Comparison of ENCODE assay signal across 9 mouse cellular contexts in the genomic region with DNA sequence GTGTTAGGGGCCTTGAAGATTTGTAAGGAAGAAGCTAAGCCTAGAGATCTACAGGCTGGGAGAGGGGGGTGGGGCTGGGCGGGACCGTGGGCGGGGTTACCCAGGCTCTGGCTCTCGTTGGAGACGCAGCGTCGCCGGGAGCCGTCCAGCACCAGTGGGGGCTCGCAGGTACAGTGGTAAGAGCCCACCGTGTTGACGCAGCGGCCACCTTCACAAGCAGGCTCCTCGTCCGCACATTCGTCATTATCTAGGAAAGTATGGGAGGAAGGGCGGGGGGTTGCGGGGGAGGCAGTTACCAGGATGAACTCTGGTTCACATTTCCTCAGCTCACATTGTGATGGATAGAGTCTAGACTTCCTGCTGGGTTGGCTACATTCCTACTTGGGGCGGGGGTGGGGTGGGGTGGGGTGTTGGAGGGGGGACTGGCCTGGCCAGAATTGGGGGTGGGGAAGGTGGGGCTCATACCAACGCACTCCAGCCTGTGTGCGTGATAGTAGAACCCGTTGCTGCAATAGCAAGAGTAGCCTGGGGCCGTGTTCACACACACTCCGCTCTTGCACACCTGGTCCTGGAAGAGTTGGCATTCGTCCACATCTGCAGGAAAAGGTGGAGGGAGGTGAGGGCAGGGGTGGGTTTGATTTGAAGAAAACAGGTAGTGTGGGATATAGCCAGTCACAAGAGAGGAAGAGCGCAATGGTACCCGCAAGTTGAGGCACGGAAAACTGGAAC. TPM values are rescaled to one million over a fixed set of nuclear protein-coding genes. Genes with fewer than 3 reads are reported as not detected.
A peak's percentile ranks its signal among the peaks of the same experiment; 100 is the strongest.
DNase-seq lines count a peak whose midpoint lies in the region; ATAC-seq and TF ChIP-seq lines count a peak whose summit lies in the region.
"Had no signal": no experiment of that assay in that cellular context is flagged by ENCODE, and none has a peak within 500 bp of the region (broad histone marks: within the 10 kb centered on the region; RNA-seq: fewer than 3 reads in every experiment).

No protein-coding gene starts in this region.

- 11% methylated on average over 28 of the region's 28 CpGs for WGBS in lung, embryonic 14.5 days
- WGBS in heart, embryonic 13.5 days, result 10% methylated on average over 27 of the region's 28 CpGs
- 9% methylated on average over 28 of the region's 28 CpGs for WGBS in limb, embryonic 12.5 days
- WGBS in neural tube, embryonic 15.5 days, result 10% methylated on average over 28 of the region's 28 CpGs

- peak overlapping the region; percentile 14; the same call in 1 of the 2 replicates for H3K27ac ChIP-seq in lung, embryonic 14.5 days (ENCODE audit: low read depth)
- H3K27ac ChIP-seq in heart, embryonic 13.5 days (replicated peaks), result no peak overlapping the region
- no peak overlapping the region for H3K27ac ChIP-seq in limb, embryonic 12.5 days
- H3K27ac ChIP-seq in neural tube, embryonic 15.5 days (replicated peaks), result no peak overlapping the region

- no peaks in the 10 kb centered on the region for H3K27me3 ChIP-seq in lung, embryonic 14.5 days (ENCODE audit: insufficient read depth, low read length)
- H3K27me3 ChIP-seq in heart, embryonic 13.5 days (replicated peaks), result peaks cover 61% of the 10 kb centered on the region
- peaks cover 38% of the 10 kb centered on the region for H3K27me3 ChIP-seq in limb, embryonic 12.5 days
- H3K27me3 ChIP-seq in neural tube, embryonic 15.5 days (replicated peaks), result peaks cover 12% of the 10 kb centered on the region
- H3K27me3 ChIP-seq: Patski had no signal

- peak; percentile 51; the same call in 1 of the 2 replicates for ATAC-seq in lung, embryonic 14.5 days (ENCODE audit: insufficient read depth)
- no peak for ATAC-seq in heart, embryonic 13.5 days (ENCODE audit: extremely low read depth, insufficient number of reproducible peaks, low FRiP score, low TSS enrichment)
- 0 out of 2 replicates have a peak, but pooled peaks have one; percentile 11 for ATAC-seq in limb, embryonic 12.5 days (ENCODE audit: insufficient number of reproducible peaks, insufficient read depth, low FRiP score, low TSS enrichment, low read depth)
- ATAC-seq in neural tube, embryonic 15.5 days (ENCODE audit: low FRiP score), result no peak
- ATAC-seq: Patski had no signal

- peak overlapping the region; percentile 53 for H3K4me2 ChIP-seq in lung, embryonic 14.5 days
- peak overlapping the region; percentile 68 for H3K4me2 ChIP-seq in heart, embryonic 13.5 days
- peak overlapping the region; percentile 59 for H3K4me2 ChIP-seq in limb, embryonic 12.5 days
- peak overlapping the region; percentile 59 for H3K4me2 ChIP-seq in neural tube, embryonic 15.5 days

- peaks cover 7% of the 10 kb centered on the region; the same call in 1 of the 2 replicates for H3K9me3 ChIP-seq in lung, embryonic 14.5 days (ENCODE audit: low read depth, low read length)
- peaks cover 6% of the 10 kb centered on the region; the same call in 1 of the 2 replicates for H3K9me3 ChIP-seq in heart, embryonic 13.5 days
- peaks cover 11% of the 10 kb centered on the region for H3K9me3 ChIP-seq in limb, embryonic 12.5 days
- H3K9me3 ChIP-seq in neural tube, embryonic 15.5 days (replicated peaks), result no peaks in the 10 kb centered on the region; the same call in 1 of the 2 replicates

- peaks cover 15% of the 10 kb centered on the region; the same call in 1 of the 2 replicates for H3K36me3 ChIP-seq in lung, embryonic 14.5 days (ENCODE audit: insufficient read depth)
- peaks cover 43% of the 10 kb centered on the region for H3K36me3 ChIP-seq in heart, embryonic 13.5 days
- peaks cover 5% of the 10 kb centered on the region; the same call in 1 of the 2 replicates for H3K36me3 ChIP-seq in limb, embryonic 12.5 days
- H3K36me3 ChIP-seq in neural tube, embryonic 15.5 days, result no peaks in the 10 kb centered on the region

- H3K4me3 ChIP-seq in lung, embryonic 14.5 days (ENCODE audit: low read depth, low read length), result peak overlapping the region; percentile 20
- H3K4me3 ChIP-seq in heart, embryonic 13.5 days, result peak overlapping the region; percentile 43
- peak overlapping the region; percentile 29 for H3K4me3 ChIP-seq in limb, embryonic 12.5 days (replicated peaks)
- peak overlapping the region; percentile 32 for H3K4me3 ChIP-seq in neural tube, embryonic 15.5 days (replicated peaks)

- peak; percentile 62 for DNase-seq in lung, embryonic 14.5 days
- no peak for DNase-seq in lung, postnatal 25 days (ENCODE audit: low spot score)
- DNase-seq in urinary bladder, postnatal 25 days (ENCODE audit: low spot score), result no peak
- no peak for DNase-seq in thymus, postnatal 10 days (ENCODE audit: low spot score in 2 of 2)
- no peak for DNase-seq in ovary, postnatal 14 days (ENCODE audit: low spot score)

- H3K9ac ChIP-seq in lung, embryonic 14.5 days, result no peak overlapping the region
- H3K9ac ChIP-seq in heart, embryonic 13.5 days, result 0 out of 2 replicates have a peak overlapping the region, but pooled peaks have one; percentile 50
- H3K9ac ChIP-seq in limb, embryonic 12.5 days (replicated peaks), result 0 out of 2 replicates have a peak overlapping the region, but pooled peaks have one; percentile 27
- no peak overlapping the region; the same call in 1 of the 2 replicates for H3K9ac ChIP-seq in neural tube, embryonic 15.5 days (replicated peaks)

- TF ChIP-seq CTCF in lung, embryonic 14.5 days (IDR thresholded peaks at IDR 0.05; ENCODE audit: low read depth), result no peak

- H3K4me1 ChIP-seq in lung, embryonic 14.5 days (ENCODE audit: insufficient read depth), result 0 out of 2 replicates have a peak, but pooled peaks cover 2% of the 10 kb centered on the region
- peaks cover 26% of the 10 kb centered on the region for H3K4me1 ChIP-seq in heart, embryonic 13.5 days
- peaks cover 16% of the 10 kb centered on the region for H3K4me1 ChIP-seq in limb, embryonic 12.5 days (replicated peaks)
- peaks cover 11% of the 10 kb centered on the region for H3K4me1 ChIP-seq in neural tube, embryonic 15.5 days

RNA-seq across cellular contexts. Expression of a gene that starts 28.5 kb away (rescaled TPM):
- polyA plus RNA-seq in lung, embryonic 14.5 days (2014; fragmentation: Nextera tagmentation; extraction: Ambion mirVana), result 73.5 and 86.0 TPM in 2 replicates
- polyA plus RNA-seq in heart, embryonic 13.5 days (2015; fragmentation: Nextera tagmentation; extraction: Ambion mirVana), result 51.3 and 53.3 TPM in 2 replicates
- polyA plus RNA-seq in limb, embryonic 12.5 days (2016; fragmentation: Nextera tagmentation; extraction: Ambion mirVana), result 15.2 and 15.8 TPM in 2 replicates
- 10.7 and 17.8 TPM in 2 replicates for polyA plus RNA-seq in neural tube, embryonic 15.5 days (2015; fragmentation: Nextera tagmentation; extraction: Ambion mirVana)

RNA-seq across cellular contexts. Expression of a gene that starts 46.8 kb away (rescaled TPM):
- 45.1 and 53.5 TPM in 2 replicates for polyA plus RNA-seq in lung, embryonic 14.5 days (2014; fragmentation: Nextera tagmentation; extraction: Ambion mirVana)
- polyA plus RNA-seq in heart, embryonic 13.5 days (2015; fragmentation: Nextera tagmentation; extraction: Ambion mirVana), result 28.8 and 32.2 TPM in 2 replicates
- 59.5 and 59.9 TPM in 2 replicates for polyA plus RNA-seq in limb, embryonic 12.5 days (2016; fragmentation: Nextera tagmentation; extraction: Ambion mirVana)
- 28.9 and 33.4 TPM in 2 replicates for polyA plus RNA-seq in neural tube, embryonic 15.5 days (2015; fragmentation: Nextera tagmentation; extraction: Ambion mirVana)

RNA-seq across cellular contexts. Expression of a gene that starts 48.2 kb away (rescaled TPM):
- polyA plus RNA-seq in lung, embryonic 14.5 days (2014; fragmentation: Nextera tagmentation; extraction: Ambion mirVana), result 0.73 and 1.6 TPM in 2 replicates
- polyA plus RNA-seq in heart, embryonic 13.5 days (2015; fragmentation: Nextera tagmentation; extraction: Ambion mirVana), result 0.83 and 0.90 TPM in 2 replicates
- 0.42 TPM in 1 of 2 replicates, not detected in the other for polyA plus RNA-seq in limb, embryonic 12.5 days (2016; fragmentation: Nextera tagmentation; extraction: Ambion mirVana)
- polyA plus RNA-seq in neural tube, embryonic 15.5 days (2015; fragmentation: Nextera tagmentation; extraction: Ambion mirVana), result not detected in 2 replicates

RNA-seq across cellular contexts. Expression of a gene that starts 50.8 kb away (rescaled TPM):
- polyA plus RNA-seq in lung, embryonic 14.5 days (2014; fragmentation: Nextera tagmentation; extraction: Ambion mirVana), result 15.2 and 16.2 TPM in 2 replicates
- 8.3 and 8.8 TPM in 2 replicates for polyA plus RNA-seq in heart, embryonic 13.5 days (2015; fragmentation: Nextera tagmentation; extraction: Ambion mirVana)
- 25.3 and 26.5 TPM in 2 replicates for polyA plus RNA-seq in limb, embryonic 12.5 days (2016; fragmentation: Nextera tagmentation; extraction: Ambion mirVana)
- polyA plus RNA-seq in neural tube, embryonic 15.5 days (2015; fragmentation: Nextera tagmentation; extraction: Ambion mirVana), result 47.7 and 60.7 TPM in 2 replicates

Comparison
In these comparisons a context has a peak if more than half of its experiments do, and no peak if none do; other contexts are left out.
1. ATAC-seq: peak in lung, embryonic 14.5 days (single experiment) and limb, embryonic 12.5 days (single experiment); none in heart, embryonic 13.5 days (single experiment) and neural tube, embryonic 15.5 days (single experiment).
2. H3K9ac ChIP-seq: peak in heart, embryonic 13.5 days (single experiment) and limb, embryonic 12.5 days (single experiment); none in lung, embryonic 14.5 days (single experiment) and neural tube, embryonic 15.5 days (single experiment).
3. Peak in every context shown above with its lines, with median percentiles within 50 percentile points of each other: H3K4me2 ChIP-seq and H3K4me3 ChIP-seq.